ENCODE assay signal across 14 mouse cellular contexts in the genomic region with DNA sequence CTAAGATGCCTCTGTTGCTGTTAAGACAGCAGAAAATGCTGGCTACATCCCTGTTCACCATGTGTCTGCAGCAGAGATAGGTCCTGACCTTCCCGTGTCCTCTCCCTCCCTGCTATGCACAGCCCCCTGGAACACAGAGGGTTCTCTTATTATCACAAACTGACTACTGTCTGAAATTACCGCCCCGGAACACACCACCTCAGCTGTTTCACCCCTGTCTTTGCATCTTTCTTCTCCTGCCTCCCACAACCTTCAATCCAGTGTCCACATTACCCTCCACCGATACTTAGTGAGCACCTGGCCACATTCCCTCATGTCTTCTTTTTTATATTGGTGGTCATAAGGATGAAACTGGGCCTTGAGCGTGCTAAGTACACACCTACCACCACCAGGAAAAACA.
"Had no signal": no experiment of that assay in that cellular context is flagged by ENCODE, and none has a peak within 500 bp of the region (broad histone marks: within the 10 kb centered on the region; RNA-seq: fewer than 3 reads in every experiment).

No protein-coding gene starts in this region.

- H3K27me3 ChIP-seq: limb, embryonic 12.5 days; midbrain, embryonic 12.5 days; stomach, embryonic 15.5 days had no signal

- H3K9me3 ChIP-seq: limb, embryonic 12.5 days; liver, embryonic 13.5 days; midbrain, embryonic 12.5 days; stomach, embryonic 15.5 days had no signal

- ATAC-seq: liver, postnatal 0 days had no signal

- H3K27ac ChIP-seq: limb, embryonic 12.5 days; liver, embryonic 13.5 days; macrophage; midbrain, embryonic 12.5 days; stomach, embryonic 15.5 days had no signal

- H3K9ac ChIP-seq: limb, embryonic 12.5 days; liver, embryonic 13.5 days; liver, postnatal 0 days; midbrain, embryonic 12.5 days; stomach, embryonic 15.5 days had no signal

- DNase-seq: kidney, adult 18-20 months; kidney, postnatal 10 days; kidney, postnatal 4 days; liver; liver, embryonic 13.5 days; liver, postnatal 0 days; right cerebral cortex, postnatal 14 days; thymus, adult 2 months; thymus, postnatal 25 days had no signal

- H3K36me3 ChIP-seq: limb, embryonic 12.5 days; liver, embryonic 13.5 days; midbrain, embryonic 12.5 days; stomach, embryonic 15.5 days had no signal

- H3K4me3 ChIP-seq: limb, embryonic 12.5 days; liver, embryonic 13.5 days; megakaryocyte, embryonic 14.5 days; midbrain, embryonic 12.5 days; stomach, embryonic 15.5 days had no signal

- H3K4me2 ChIP-seq: limb, embryonic 12.5 days; liver, embryonic 13.5 days; midbrain, embryonic 12.5 days; stomach, embryonic 15.5 days had no signal
